Mouse (Mus musculus): Measurements from ENCODE around the gene Ift80.
"Not testable (repeated sequence)": the region's sequence is repeated elsewhere in the genome, so short reads cannot be mapped to it uniquely, and the experiment has no call there.

Ift80 gene

GRCm38 (mm10) chr3:69004437-69005337 is at the start of gene Ift80, which contains the start of gene Smc4:
TSS of gene Ift80 (minus strand) at chr3:69004570.
TSS of gene Smc4 (plus strand) at chr3:69004738.
- peak; percentile 96 for DNase-seq (ENCODE audit: low spot score)

- no peak for DNase-seq (ENCODE audit: low spot score)
These were observed 47.5 kb upstream of the Ift80 start for GRCm38 (mm10) chr3:69051894-69052293.

GRCm38 (mm10) chr3:69049011-69049410 is 44.6 kb upstream of the Ift80 start:
- no peak for DNase-seq (ENCODE audit: low spot score)

GRCm38 (mm10) chr3:69047684-69048083 is 43.3 kb upstream of the Ift80 start:
- no peak for DNase-seq (ENCODE audit: low spot score)

GRCm38 (mm10) chr3:69046509-69046908 is 42.1 kb upstream of the Ift80 start:
- no peak for DNase-seq (ENCODE audit: low spot score)

GRCm38 (mm10) chr3:69045750-69046149 is 41.4 kb upstream of the Ift80 start:
- no peak for DNase-seq (ENCODE audit: low spot score)

GRCm38 (mm10) chr3:69045400-69045703 is 41.0 kb upstream of the Ift80 start:
- DNase-seq (ENCODE audit: low spot score), result no peak

GRCm38 (mm10) chr3:69044645-69045399 is 40.5 kb upstream of the Ift80 start, which contains the start of gene Trim59:
TSS of gene Trim59 (minus strand) at chr3:69044755.
- peak; percentile 92 for DNase-seq (ENCODE audit: low spot score)

GRCm38 (mm10) chr3:69044167-69044591 is 39.8 kb upstream of the Ift80 start:
- no peak for DNase-seq (ENCODE audit: low spot score)

GRCm38 (mm10) chr3:69041298-69041697 is 36.9 kb upstream of the Ift80 start:
- no peak for DNase-seq (ENCODE audit: low spot score)

GRCm38 (mm10) chr3:69040105-69040504 is 35.7 kb upstream of the Ift80 start:
- DNase-seq (ENCODE audit: low spot score), result no peak

- no peak for DNase-seq (ENCODE audit: low spot score)
These were observed 21.9 kb upstream of the Ift80 start for GRCm38 (mm10) chr3:69026133-69026783.

GRCm38 (mm10) chr3:69020764-69021163 is 16.4 kb upstream of the Ift80 start:
- DNase-seq (ENCODE audit: low spot score), result no peak

GRCm38 (mm10) chr3:69020285-69020684 is 15.9 kb upstream of the Ift80 start:
- DNase-seq (ENCODE audit: low spot score), result no peak

GRCm38 (mm10) chr3:69018635-69019034 is 14.3 kb upstream of the Ift80 start:
- DNase-seq (ENCODE audit: low spot score), result not testable (repeated sequence)

- DNase-seq (ENCODE audit: low spot score), result no peak
These were observed 12.8 kb upstream of the Ift80 start for GRCm38 (mm10) chr3:69017181-69017580.

- no peak for DNase-seq (ENCODE audit: low spot score)
These were observed 4.5 kb upstream of the Ift80 start for GRCm38 (mm10) chr3:69008873-69009272.

- no peak for DNase-seq (ENCODE audit: low spot score)
These were observed 1.9 kb upstream of the Ift80 start for GRCm38 (mm10) chr3:69006246-69006760.

GRCm38 (mm10) chr3:69005338-69006245 is 1.2 kb upstream of the Ift80 start:
- DNase-seq (ENCODE audit: low spot score), result peak; percentile 77

GRCm38 (mm10) chr3:69004055-69004436 is 324 bp downstream of the Ift80 start:
- DNase-seq (ENCODE audit: low spot score), result no peak

GRCm38 (mm10) chr3:69002781-69003180 is 1.6 kb downstream of the Ift80 start:
- DNase-seq (ENCODE audit: low spot score), result no peak
